Mouse (Mus musculus) spleen, adult 2 months (tissue): ENCODE measurements at regions not wholly inside any gene's neighbourhood (a gene's known extent, or its start where the extent isn't known, plus 50 kb on each side); places are given as distances from the start of the nearest gene placed in this dataset.

Source experiments
- CTCF ChIP-seq: fragments of 200-500 bp; IDR thresholded peaks from 2 replicates; pipeline ENCODE4 v1.5.1; 2011; ENCODE audit warnings: mild to moderate bottlenecking, inconsistent platforms; ENCODE audit not compliant: insufficient read depth, insufficient read length, insufficient replicate concordance; ENCODE audit errors: extremely low read depth
- POLR2A ChIP-seq: fragments of 200-500 bp; IDR thresholded peaks from 2 replicates; pipeline ENCODE4 v1.6.1; 2011; ENCODE audit warnings: low read depth, low read length, inconsistent platforms

DNA sequence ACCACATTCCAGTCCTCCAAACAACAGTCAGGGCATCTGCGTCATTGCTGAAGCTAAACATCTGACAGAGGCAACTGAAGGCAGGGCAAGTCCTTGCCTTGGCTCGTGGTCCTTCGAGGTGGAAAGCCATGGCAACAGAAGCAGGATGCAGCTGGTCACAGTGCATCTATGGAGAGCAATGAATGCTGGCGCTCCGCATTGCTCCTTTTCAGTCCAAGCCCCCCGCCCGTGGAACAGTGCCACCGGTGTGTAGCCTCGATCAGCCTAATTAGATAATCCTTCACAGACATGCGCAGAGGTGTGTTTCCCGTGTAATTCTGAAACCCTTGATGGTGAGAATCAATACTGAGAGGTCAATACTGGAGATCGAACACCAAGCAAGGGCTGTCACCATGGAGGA is 134.7 kb upstream of the Slc22a12 start:
- no peak for TF ChIP-seq CTCF
- TF ChIP-seq POLR2A = no peak
